Mouse (Mus musculus) myocyte (in vitro differentiated cells): ENCODE measurements around the gene Slc12a5.

Experiments
- E2F4 ChIP-seq: IDR thresholded peaks from one replicate; pipeline ENCODE4 v1.6.1; 2011; ENCODE audit warnings: mild to moderate bottlenecking, control low read depth, moderate library complexity; ENCODE audit not compliant: insufficient read depth
- MAX ChIP-seq: IDR thresholded peaks from one replicate; pipeline ENCODE4 v1.6.1; 2011; ENCODE audit warnings: low read depth, mild to moderate bottlenecking, control low read depth
- MYOD1 ChIP-seq, 3 experiments: IDR thresholded peaks; one replicate each; pipeline ENCODE4 v1.6.1; 2011; ENCODE audit warnings: control low read depth in 2 of 3, low read depth in 2 of 3, mild to moderate bottlenecking in 2 of 3, moderate library complexity in 1 of 3; ENCODE audit not compliant: insufficient read length in 2 of 3, control insufficient read depth in 1 of 3
- MYOG ChIP-seq, 3 experiments: IDR thresholded peaks; one replicate each; pipeline ENCODE4 v1.6.1; 2011; ENCODE audit warnings: control low read depth in 2 of 3, low read depth in 2 of 3, mild to moderate bottlenecking in 2 of 3; ENCODE audit not compliant: insufficient read length in 2 of 3, control insufficient read depth in 1 of 3, insufficient read depth in 1 of 3
- POLR2A ChIP-seq: IDR thresholded peaks from one replicate; pipeline ENCODE4 v1.6.1; 2011; ENCODE audit warnings: low read depth, mild to moderate bottlenecking, control low read depth, moderate library complexity; ENCODE audit not compliant: insufficient read length
- POLR2AphosphoS2 ChIP-seq: IDR thresholded peaks from one replicate; pipeline ENCODE4 v1.6.1; 2011; ENCODE audit warnings: low read depth, control low read depth; ENCODE audit not compliant: insufficient read length
- REST ChIP-seq: IDR thresholded peaks from one replicate; pipeline ENCODE4 v1.6.1; 2011; ENCODE audit warnings: mild to moderate bottlenecking, control low read depth, moderate library complexity; ENCODE audit not compliant: insufficient read depth, insufficient read length
- SRF ChIP-seq: IDR thresholded peaks from one replicate; pipeline ENCODE4 v1.6.1; 2011; ENCODE audit warnings: low read depth; ENCODE audit not compliant: control insufficient read depth, insufficient read length
- TCF12 ChIP-seq: IDR thresholded peaks from one replicate; pipeline ENCODE4 v1.6.1; 2011; ENCODE audit warnings: mild to moderate bottlenecking, control low read depth; ENCODE audit not compliant: poor library complexity, insufficient read depth, severe bottlenecking
- TCF3 ChIP-seq: IDR thresholded peaks from one replicate; pipeline ENCODE4 v1.6.1; 2011; ENCODE audit warnings: low read depth, control low read depth; ENCODE audit not compliant: insufficient read length
- USF1 ChIP-seq: IDR thresholded peaks from one replicate; pipeline ENCODE4 v1.6.1; 2011; ENCODE audit warnings: low read depth, mild to moderate bottlenecking, control low read depth, moderate library complexity

DNA sequence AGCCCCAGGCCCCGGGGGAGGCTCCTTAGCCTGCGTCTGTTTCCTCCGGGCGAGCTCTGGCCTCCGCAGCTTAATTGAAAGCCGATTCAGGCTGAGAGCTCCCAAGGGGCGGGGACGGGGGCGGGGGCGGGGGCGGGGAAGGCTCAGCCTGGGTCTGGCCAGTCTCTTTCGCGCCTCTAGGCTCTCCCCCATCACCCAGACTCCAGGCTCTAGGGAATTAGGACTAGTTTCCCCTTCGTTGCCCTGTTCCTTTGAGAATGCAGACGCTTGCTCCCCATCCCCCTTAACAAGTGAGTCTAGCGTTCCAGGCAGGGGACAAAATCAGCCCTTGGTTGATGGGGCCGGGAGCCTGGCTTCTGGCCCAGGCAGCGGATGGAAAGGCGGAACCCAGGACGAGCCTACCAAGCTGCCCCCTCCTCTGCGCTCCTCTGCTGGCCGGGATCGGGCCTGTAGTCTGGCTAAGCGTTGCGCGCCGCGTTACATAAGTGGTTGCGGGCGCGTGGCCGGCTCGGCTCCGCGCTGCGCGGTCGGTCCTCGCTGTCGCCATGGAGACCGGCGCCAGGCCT is 10.1 kb downstream of the Slc12a5 start:
- no peak for TF ChIP-seq USF1
- no peak for TF ChIP-seq POLR2A
- TF ChIP-seq MYOG (IDR thresholded peaks at IDR 0.05; ENCODE audit: control insufficient read depth in 1 of 3, insufficient read depth in 1 of 3, insufficient read length in 2 of 3, low read depth in 2 of 3): no peak
- no peak for TF ChIP-seq MAX
- TF ChIP-seq MYOD1 (IDR thresholded peaks at IDR 0.05; ENCODE audit: control insufficient read depth in 1 of 3, insufficient read length in 2 of 3, low read depth in 2 of 3): no peak
- TF ChIP-seq REST: no peak
- no peak for TF ChIP-seq SRF
- no peak for TF ChIP-seq TCF3
- no peak for TF ChIP-seq E2F4
- no peak for TF ChIP-seq POLR2AphosphoS2
- TF ChIP-seq TCF12: no peak
